Mouse (Mus musculus): ENCODE results near the gene Cnksr1.

The Cnksr1 gene

GRCm38 (mm10) chr4:134203340-134203896, 34.8 kb downstream of the Cnksr1 start:
- DNase-seq (ENCODE audit: low read depth, low spot score): no peak

GRCm38 (mm10) chr4:134202904-134203303, 35.3 kb downstream of the Cnksr1 start, which contains the start of gene Gm7534:
Gene Gm7534, minus strand, starts transcription at chr4:134203004.
- no peak for DNase-seq (ENCODE audit: low read depth, low spot score)

GRCm38 (mm10) chr4:134199371-134199770, 38.8 kb downstream of the Cnksr1 start:
- DNase-seq (ENCODE audit: low read depth, low spot score): no peak

DNA sequence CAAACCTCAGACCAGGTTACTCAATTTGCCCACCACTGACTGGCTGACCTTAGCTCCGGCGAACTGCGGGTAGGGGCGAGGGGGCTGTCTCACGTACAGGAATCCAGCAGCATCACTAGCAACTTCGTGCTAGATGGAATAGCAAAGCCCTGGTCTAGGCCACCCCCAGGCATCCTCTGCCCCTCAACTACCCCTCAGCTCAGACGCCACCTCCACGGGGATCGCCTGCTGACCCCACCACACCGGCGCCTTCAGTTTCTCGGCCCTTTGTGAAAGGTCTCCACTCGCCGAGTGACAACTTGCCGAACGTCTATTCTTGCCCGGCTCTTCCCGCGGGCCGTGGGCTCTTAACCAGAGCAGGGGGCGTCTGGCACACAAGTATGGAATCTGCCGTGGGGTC, 51.9 kb downstream of the Cnksr1 start:
- DNase-seq (ENCODE audit: low read depth, low spot score): peak; percentile 22

- no peak for DNase-seq (ENCODE audit: low read depth, low spot score)
Measured at GRCm38 (mm10) chr4:134185569-134185968, 52.6 kb downstream of the Cnksr1 start.

DNA sequence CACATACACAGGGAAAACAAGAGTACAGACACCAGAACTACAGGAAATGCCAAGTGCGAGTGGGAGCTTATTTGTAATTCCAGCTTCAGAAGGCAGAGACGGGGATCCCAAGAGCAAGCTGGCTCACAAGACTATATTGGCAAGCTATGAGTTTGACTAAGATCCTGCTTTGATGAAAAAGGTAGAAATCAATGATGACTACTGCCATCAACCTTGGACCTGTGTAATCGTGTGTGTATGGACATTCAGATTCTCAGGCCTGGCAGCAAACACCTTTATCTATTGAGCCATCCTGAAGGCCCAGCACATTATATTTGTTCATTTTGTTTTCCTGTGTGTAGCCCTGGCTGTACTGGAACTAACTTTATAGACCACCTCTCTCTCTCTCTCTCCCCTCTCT, 54.5 kb downstream of the Cnksr1 start:
- no peak for DNase-seq (ENCODE audit: low read depth, low spot score)

- DNase-seq (ENCODE audit: low read depth, low spot score): no peak
Measured at GRCm38 (mm10) chr4:134181825-134182224, 56.4 kb downstream of the Cnksr1 start.

- no peak for DNase-seq (ENCODE audit: low read depth, low spot score)
Measured at GRCm38 (mm10) chr4:134181112-134181511, 57.1 kb downstream of the Cnksr1 start.
